Comparison of ENCODE assay signal across 9 mouse cellular contexts in genomic region chr7:99580247-99580646, GRCm38 (mm10). TPM values are rescaled to one million over a fixed set of nuclear protein-coding genes. Genes with fewer than 3 reads are reported as not detected.
DNase-seq lines count a peak whose midpoint lies in the region; ATAC-seq and TF ChIP-seq lines count a peak whose summit lies in the region.
"Had no signal": no experiment of that assay in that cellular context is flagged by ENCODE, and none has a peak within 500 bp of the region (broad histone marks: within the 10 kb centered on the region; RNA-seq: fewer than 3 reads in every experiment).

No protein-coding gene starts in this region.

- DNase-seq in heart, postnatal 0 days (ENCODE audit: low spot score): no peak
- no peak for DNase-seq in heart, postnatal 36 days
- peak; percentile 80 for DNase-seq in 416B (ENCODE audit: low read depth)
- peak; percentile 16 for DNase-seq in embryonic facial prominence, embryonic 14.5 days (ENCODE audit: low spot score)
- no peak for DNase-seq in liver, embryonic 11.5 days (ENCODE audit: low spot score)
- DNase-seq in layer of hippocampus, adult 11-12 months (ENCODE audit: low spot score): no peak
- DNase-seq in adrenal gland, adult (ENCODE audit: inconsistent age in 2 of 2, low spot score in 1 of 2): no peak
- no peak for DNase-seq in layer of hippocampus, adult 9-11 months
- DNase-seq: gastrocnemius, postnatal 25 days had no signal

- H3K4me3 ChIP-seq in heart, postnatal 0 days (ENCODE audit: low read depth, low read length): no peak overlapping the region
- H3K4me3 ChIP-seq in embryonic facial prominence, embryonic 14.5 days (ENCODE audit: low read depth, low read length): no peak overlapping the region
- no peak overlapping the region for H3K4me3 ChIP-seq in liver, embryonic 11.5 days (ENCODE audit: low read depth, low read length)

- H3K9me3 ChIP-seq in heart, postnatal 0 days (replicated peaks; ENCODE audit: control insufficient read depth, low read length): no peaks in the 10 kb centered on the region
- H3K9me3 ChIP-seq in embryonic facial prominence, embryonic 14.5 days (ENCODE audit: control insufficient read depth, low read length): no peaks in the 10 kb centered on the region
- H3K9me3 ChIP-seq in liver, embryonic 11.5 days (ENCODE audit: control insufficient read depth, low read length): no peaks in the 10 kb centered on the region

- H3K9ac ChIP-seq in heart, postnatal 0 days (replicated peaks; ENCODE audit: low read depth, low read length): no peak overlapping the region
- H3K9ac ChIP-seq in embryonic facial prominence, embryonic 14.5 days (ENCODE audit: low read depth, low read length): no peak overlapping the region
- H3K9ac ChIP-seq in liver, embryonic 11.5 days (ENCODE audit: low read depth, low read length): no peak overlapping the region

- TF ChIP-seq CTCF in heart, postnatal 0 days (IDR thresholded peaks at IDR 0.05; ENCODE audit: low read depth): no peak

- H3K27me3 ChIP-seq in heart, postnatal 0 days (ENCODE audit: control insufficient read depth, insufficient read depth, low read length): no peaks in the 10 kb centered on the region
- H3K27me3 ChIP-seq in embryonic facial prominence, embryonic 14.5 days (replicated peaks; ENCODE audit: control insufficient read depth, insufficient read depth, low read length): no peaks in the 10 kb centered on the region
- H3K27me3 ChIP-seq in liver, embryonic 11.5 days (replicated peaks; ENCODE audit: control insufficient read depth, insufficient read depth, low read length): no peaks in the 10 kb centered on the region

- intact Hi-C loops in heart, postnatal 36 days (cut with DNase I): no loop called here

- TF ChIP-seq EP300 in heart, postnatal 0 days (IDR thresholded peaks at IDR 0.05; ENCODE audit: low read depth): no peak

- no peak overlapping the region for H3K4me2 ChIP-seq in heart, postnatal 0 days (ENCODE audit: low read depth, low read length)
- no peak overlapping the region; the same call in 1 of the 2 replicates for H3K4me2 ChIP-seq in embryonic facial prominence, embryonic 14.5 days (ENCODE audit: low read depth, low read length)
- peak overlapping the region; percentile 31; the same call in 1 of the 2 replicates for H3K4me2 ChIP-seq in liver, embryonic 11.5 days

- no peak overlapping the region for H3K27ac ChIP-seq in heart, postnatal 0 days (ENCODE audit: low read depth)
- no peak overlapping the region for H3K27ac ChIP-seq in embryonic facial prominence, embryonic 14.5 days (replicated peaks; ENCODE audit: low read depth, low read length)
- H3K27ac ChIP-seq in liver, embryonic 11.5 days (ENCODE audit: low read depth, low read length): peak overlapping the region; percentile 38

- 0 out of 2 replicates have a peak, but pooled peaks cover 7% of the 10 kb centered on the region for H3K4me1 ChIP-seq in heart, postnatal 0 days (ENCODE audit: control insufficient read depth, insufficient read depth)
- peaks cover 7% of the 10 kb centered on the region; the same call in 1 of the 2 replicates for H3K4me1 ChIP-seq in embryonic facial prominence, embryonic 14.5 days (ENCODE audit: control insufficient read depth, insufficient read depth, low read length)
- peaks cover 29% of the 10 kb centered on the region for H3K4me1 ChIP-seq in liver, embryonic 11.5 days (replicated peaks; ENCODE audit: control insufficient read depth, insufficient read depth, low read length)

- WGBS in heart, postnatal 0 days: 33% methylated on average over 6 of the region's 6 CpGs
- 38% methylated on average over 6 of the region's 6 CpGs for WGBS in embryonic facial prominence, embryonic 14.5 days
- WGBS in liver, embryonic 11.5 days: 33% methylated on average over 6 of the region's 6 CpGs

- 0 out of 2 replicates have a peak, but pooled peaks have one; percentile 8 for ATAC-seq in heart, postnatal 0 days (ENCODE audit: insufficient read depth, low read depth)
- no peak for ATAC-seq in embryonic facial prominence, embryonic 14.5 days (ENCODE audit: low read depth)
- ATAC-seq in liver, embryonic 11.5 days (replicated peaks; ENCODE audit: low FRiP score): no peak

- H3K36me3 ChIP-seq in heart, postnatal 0 days (replicated peaks; ENCODE audit: control insufficient read depth, insufficient read depth, low read length): 0 out of 2 replicates have a peak, but pooled peaks cover 7% of the 10 kb centered on the region
- no peaks in the 10 kb centered on the region for H3K36me3 ChIP-seq in embryonic facial prominence, embryonic 14.5 days (ENCODE audit: control insufficient read depth, insufficient read depth, low read length)
- H3K36me3 ChIP-seq in liver, embryonic 11.5 days (ENCODE audit: control insufficient read depth, insufficient read depth, low read length): peaks cover 6% of the 10 kb centered on the region; the same call in 1 of the 2 replicates

RNA-seq across cellular contexts. Expression of gene Arrb1, which starts 45.0 kb away (rescaled TPM):
- 23.8 and 36.8 TPM in 2 replicates for total RNA-seq in heart, postnatal 0 days (2014; rRNA removed; ENCODE audit: low replicate concordance)
- polyA plus RNA-seq in heart, postnatal 0 days (2015; fragmentation: Nextera tagmentation; extraction: Ambion mirVana): 3.3 and 3.5 TPM in 2 replicates
- 10 to 100 TPM; 22.3 to 25.3 TPM for total RNA-seq in heart, postnatal 36 days (2021)
- polyA plus RNA-seq in embryonic facial prominence, embryonic 14.5 days (2014; fragmentation: Nextera tagmentation; extraction: Ambion mirVana): 2.8 and 3.8 TPM in 2 replicates
- polyA plus RNA-seq in liver, embryonic 11.5 days (2014; fragmentation: Nextera tagmentation; extraction: Ambion mirVana): 27.9 and 28.9 TPM in 2 replicates

RNA-seq across cellular contexts. Expression of gene Tpbgl, which starts 46.7 kb away (rescaled TPM):
- total RNA-seq in heart, postnatal 0 days (2014; rRNA removed; ENCODE audit: low replicate concordance): 5.2 and 6.4 TPM in 2 replicates
- 0.98 and 1.2 TPM in 2 replicates for polyA plus RNA-seq in heart, postnatal 0 days (2015; fragmentation: Nextera tagmentation; extraction: Ambion mirVana)
- 1 to 10 TPM; 3.0 to 3.6 TPM for total RNA-seq in heart, postnatal 36 days (2021)
- 2.0 and 2.5 TPM in 2 replicates for polyA plus RNA-seq in embryonic facial prominence, embryonic 14.5 days (2014; fragmentation: Nextera tagmentation; extraction: Ambion mirVana)
- 0.53 and 0.78 TPM in 2 replicates for polyA plus RNA-seq in liver, embryonic 11.5 days (2014; fragmentation: Nextera tagmentation; extraction: Ambion mirVana)

Comparison
In these comparisons a context has a peak if more than half of its experiments do, and no peak if none do; other contexts are left out.
1. DNase-seq: peak in 416B (single experiment) and embryonic facial prominence, embryonic 14.5 days (single experiment); none in heart, postnatal 0 days (single experiment), heart, postnatal 36 days (0 of 2), liver, embryonic 11.5 days (single experiment), layer of hippocampus, adult 11-12 months (single experiment), adrenal gland, adult (0 of 2) and layer of hippocampus, adult 9-11 months (single experiment).